Mouse (Mus musculus) forebrain, embryonic 15.5 days (tissue): Measurements from ENCODE around the gene Adarb1. TPM values are rescaled to one million over a fixed set of nuclear protein-coding genes. Genes with fewer than 3 reads are reported as not detected.
"Not testable (repeated sequence)": the region's sequence is repeated elsewhere in the genome, so short reads cannot be mapped to it uniquely, and the experiment has no call there.

ENCODE experiments used
- ATAC-seq: fragments of 200-750 bp; cut with Nextera tagmentation; replicated peaks from 2 replicates; pipeline ENCODE4 v1.8.0; 2017; ENCODE audit warnings: mild to moderate bottlenecking, moderate TSS enrichment, moderate library complexity
- H3K27ac ChIP-seq: fragments of 300-500 bp; sonication (generic); replicated peaks from 2 replicates; pipeline ENCODE4 v1.5.1; 2015; ENCODE audit warnings: mild to moderate bottlenecking, inconsistent platforms
- H3K27me3 ChIP-seq: fragments of 300-500 bp; sonication (generic); 2 replicates; pipeline ENCODE4 v1.6.1; 2015; ENCODE audit warnings: inconsistent platforms
- H3K36me3 ChIP-seq: fragments of 300-500 bp; sonication (generic); 2 replicates; pipeline ENCODE4 v1.6.1; 2015; ENCODE audit warnings: mild to moderate bottlenecking, inconsistent platforms
- H3K4me1 ChIP-seq: fragments of 300-500 bp; sonication (generic); 2 replicates; pipeline ENCODE4 v1.6.1; 2015; ENCODE audit warnings: inconsistent platforms
- H3K4me2 ChIP-seq: fragments of 300-500 bp; sonication (generic); replicated peaks from 2 replicates; pipeline ENCODE4 v1.6.1; 2015; ENCODE audit warnings: mild to moderate bottlenecking, inconsistent platforms
- H3K4me3 ChIP-seq: fragments of 300-500 bp; sonication (generic); 2 replicates; pipeline ENCODE4 v1.5.1; 2015; ENCODE audit warnings: mild to moderate bottlenecking, inconsistent platforms
- H3K9ac ChIP-seq: fragments of 300-500 bp; sonication (generic); replicated peaks from 2 replicates; pipeline ENCODE4 v1.6.1; 2015; ENCODE audit warnings: mild to moderate bottlenecking, inconsistent platforms
- H3K9me3 ChIP-seq: fragments of 300-500 bp; sonication (generic); 2 replicates; pipeline ENCODE4 v1.6.1; 2016; ENCODE audit warnings: inconsistent platforms
- WGBS: fragments of 180-500 bp; shearing (Covaris S2); methylation state at CpG from one replicate; pipeline ENCODE4 v1.1.7; 2015; ENCODE audit warnings: mixed read lengths; 5-methylcytosine and 5-hydroxymethylcytosine counted together
- polyA plus RNA-seq: library from polyadenylated mRNA; unstranded; fragments of >200 nt; fragmentation: Nextera tagmentation; extraction: Ambion mirVana; gene quantifications from 2 replicates; pipeline ENCODE4 v1.2.1, GENCODE M21; 2015

The Adarb1 gene
- polyA plus RNA-seq, 1 experiment from 2014 or later = 11.9 TPM

- no peak overlapping the region for H3K4me3 ChIP-seq
- H3K4me2 ChIP-seq = no peak overlapping the region
- no peaks in the 10 kb centered on the region for H3K9me3 ChIP-seq
- no peak overlapping the region for H3K27ac ChIP-seq
- peaks cover 9% of the 10 kb centered on the region; the same call in 1 of the 2 replicates for H3K36me3 ChIP-seq
- 87% methylated on average over 8 of the region's 8 CpGs for WGBS
- H3K4me1 ChIP-seq = no peaks in the 10 kb centered on the region
- no peak overlapping the region for H3K9ac ChIP-seq
- H3K27me3 ChIP-seq = no peaks in the 10 kb centered on the region
- no peak for ATAC-seq
Measured at GRCm38 (mm10) chr10:77300237-77300933, 117.7 kb downstream of the Adarb1 start.

GRCm38 (mm10) chr10:77299194-77299593 is 118.9 kb downstream of the Adarb1 start:
- Histone ChIP-seq H3K27me3 (no peaks in the 10 kb centered on the region), H3K9me3 (no peaks in the 10 kb centered on the region), H3K4me2 (no peak overlapping the region), H3K4me3 (no peak overlapping the region), H3K4me1 (no peaks in the 10 kb centered on the region), H3K36me3 (peaks cover 12% of the 10 kb centered on the region; the same call in 1 of the 2 replicates), H3K27ac (no peak overlapping the region), H3K9ac (no peak overlapping the region)
- WGBS = 79% methylated on average over 2 of the region's 2 CpGs
- ATAC-seq = no peak

GRCm38 (mm10) chr10:77298621-77299020 is 119.4 kb downstream of the Adarb1 start:
- WGBS = 88% methylated on average over 8 of the region's 8 CpGs
- ATAC-seq = no peak
- no peak overlapping the region for H3K4me3 ChIP-seq
- no peak overlapping the region for H3K27ac ChIP-seq
- H3K9me3 ChIP-seq = no peaks in the 10 kb centered on the region
- H3K9ac ChIP-seq = no peak overlapping the region
- no peak overlapping the region for H3K4me2 ChIP-seq
- H3K4me1 ChIP-seq = no peaks in the 10 kb centered on the region
- peaks cover 12% of the 10 kb centered on the region; the same call in 1 of the 2 replicates for H3K36me3 ChIP-seq
- no peaks in the 10 kb centered on the region for H3K27me3 ChIP-seq

- 82% methylated on average over 12 of the region's 12 CpGs for WGBS
- H3K36me3 ChIP-seq = 0 out of 2 replicates have a peak, but pooled peaks cover 6% of the 10 kb centered on the region
Measured at GRCm38 (mm10) chr10:77294691-77295090, 123.4 kb downstream of the Adarb1 start.

GRCm38 (mm10) chr10:77290624-77291366 is 127.3 kb downstream of the Adarb1 start:
- H3K4me3 ChIP-seq = no peak overlapping the region

More at GRCm38 (mm10) chr10:77294691-77295090, 123.4 kb downstream of the Adarb1 start:
- Histone ChIP-seq H3K4me3 (no peak overlapping the region), H3K27ac (no peak overlapping the region), H3K9me3 (no peaks in the 10 kb centered on the region), H3K9ac (no peak overlapping the region), H3K27me3 (no peaks in the 10 kb centered on the region), H3K4me1 (no peaks in the 10 kb centered on the region), H3K4me2 (no peak overlapping the region)
- ATAC-seq = no peak

GRCm38 (mm10) chr10:77289559-77289958 is 128.5 kb downstream of the Adarb1 start:
- Histone ChIP-seq H3K9me3 (no peaks in the 10 kb centered on the region), H3K4me2 (no peak overlapping the region), H3K4me1 (peaks cover 3% of the 10 kb centered on the region; the same call in 1 of the 2 replicates), H3K27ac (no peak overlapping the region), H3K4me3 (no peak overlapping the region), H3K36me3 (0 out of 2 replicates have a peak, but pooled peaks cover 1% of the 10 kb centered on the region), H3K9ac (no peak overlapping the region), H3K27me3 (no peaks in the 10 kb centered on the region)
- no peak for ATAC-seq
- WGBS = 91% methylated on average over 8 of the region's 8 CpGs

More at GRCm38 (mm10) chr10:77290624-77291366, 127.3 kb downstream of the Adarb1 start:
- Histone ChIP-seq H3K27ac (no peak overlapping the region; the same call in 1 of the 2 replicates), H3K9ac (no peak overlapping the region), H3K36me3 (0 out of 2 replicates have a peak, but pooled peaks cover 3% of the 10 kb centered on the region), H3K4me1 (peaks cover 3% of the 10 kb centered on the region; the same call in 1 of the 2 replicates), H3K9me3 (no peaks in the 10 kb centered on the region), H3K4me2 (no peak overlapping the region), H3K27me3 (no peaks in the 10 kb centered on the region)
- WGBS = 76% methylated on average over 17 of the region's 17 CpGs
- no peak; the same call in 1 of the 2 replicates for ATAC-seq

- Histone ChIP-seq H3K9ac (no peak overlapping the region), H3K9me3 (no peaks in the 10 kb centered on the region), H3K4me1 (peaks cover 3% of the 10 kb centered on the region; the same call in 1 of the 2 replicates), H3K4me2 (no peak overlapping the region), H3K4me3 (no peak overlapping the region), H3K27me3 (no peaks in the 10 kb centered on the region), H3K36me3 (no peaks in the 10 kb centered on the region), H3K27ac (peak overlapping the region; percentile 2; the same call in 1 of the 2 replicates)
- ATAC-seq = no peak
- whole genome bisulfite sequencing = 40% methylated on average over 5 of the region's 5 CpGs
Measured at GRCm38 (mm10) chr10:77288639-77289195, 129.4 kb downstream of the Adarb1 start.

GRCm38 (mm10) chr10:77287626-77288025 is 130.4 kb downstream of the Adarb1 start:
- Histone ChIP-seq H3K9me3 (no peaks in the 10 kb centered on the region), H3K36me3 (no peaks in the 10 kb centered on the region), H3K4me2 (no peak overlapping the region), H3K9ac (no peak overlapping the region), H3K27ac (no peak overlapping the region), H3K27me3 (no peaks in the 10 kb centered on the region), H3K4me3 (no peak overlapping the region), H3K4me1 (peaks cover 3% of the 10 kb centered on the region; the same call in 1 of the 2 replicates)
- no peak for ATAC-seq
- 75% methylated on average over 8 of the region's 8 CpGs for WGBS

GRCm38 (mm10) chr10:77284832-77285231 is 133.2 kb downstream of the Adarb1 start:
- WGBS = 62% methylated on average over 6 of the region's 6 CpGs
- no peak for ATAC-seq
- Histone ChIP-seq H3K9ac (no peak overlapping the region), H3K4me1 (peaks cover 3% of the 10 kb centered on the region; the same call in 1 of the 2 replicates), H3K4me3 (no peak overlapping the region), H3K27me3 (no peaks in the 10 kb centered on the region), H3K27ac (no peak overlapping the region), H3K36me3 (no peaks in the 10 kb centered on the region), H3K4me2 (no peak overlapping the region), H3K9me3 (no peaks in the 10 kb centered on the region)

- H3K27ac ChIP-seq = no peak overlapping the region
- no peaks in the 10 kb centered on the region for H3K36me3 ChIP-seq
- no peaks in the 10 kb centered on the region for H3K27me3 ChIP-seq
- ATAC-seq = no peak
- H3K9me3 ChIP-seq = no peaks in the 10 kb centered on the region
- H3K9ac ChIP-seq = no peak overlapping the region
- H3K4me2 ChIP-seq = no peak overlapping the region
- H3K4me3 ChIP-seq = no peak overlapping the region
- H3K4me1 ChIP-seq = 0 out of 2 replicates have a peak, but pooled peaks cover 3% of the 10 kb centered on the region
- WGBS = 15% methylated on average over 6 of the region's 6 CpGs
Measured at GRCm38 (mm10) chr10:77282822-77283221, 135.2 kb downstream of the Adarb1 start.

- WGBS = 82% methylated on average over 1 of the region's 1 CpGs
- not testable (repeated sequence) for ATAC-seq
Measured at GRCm38 (mm10) chr10:77282085-77282484, 136.0 kb downstream of the Adarb1 start.

GRCm38 (mm10) chr10:77273798-77274197 is 144.3 kb downstream of the Adarb1 start:
- Histone ChIP-seq H3K9ac (no peak overlapping the region), H3K4me2 (no peak overlapping the region), H3K27ac (no peak overlapping the region), H3K4me1 (0 out of 2 replicates have a peak, but pooled peaks cover 9% of the 10 kb centered on the region), H3K36me3 (peaks cover 13% of the 10 kb centered on the region), H3K4me3 (no peak overlapping the region), H3K9me3 (no peaks in the 10 kb centered on the region), H3K27me3 (no peaks in the 10 kb centered on the region)
- ATAC-seq = no peak

More at GRCm38 (mm10) chr10:77282085-77282484, 136.0 kb downstream of the Adarb1 start:
- H3K27me3 ChIP-seq, H3K27ac ChIP-seq, H3K36me3 ChIP-seq, H3K4me1 ChIP-seq, H3K9me3 ChIP-seq, H3K4me3 ChIP-seq, H3K9ac ChIP-seq, H3K4me2 ChIP-seq: not testable (repeated sequence)
